Mouse (Mus musculus) neural tube, embryonic 12.5 days (tissue): Measurements from ENCODE around the gene Rfx4. TPM values are rescaled to one million over a fixed set of nuclear protein-coding genes. Genes with fewer than 3 reads are reported as not detected.
A peak's percentile ranks its signal among the peaks of the same experiment; 100 is the strongest.

Source experiments
- ATAC-seq: fragments of 200-750 bp; cut with Nextera tagmentation; 2 replicates; pipeline ENCODE4 v1.8.0; 2017; ENCODE audit warnings: low read depth, mild to moderate bottlenecking, moderate TSS enrichment, moderate library complexity; ENCODE audit not compliant: low FRiP score
- H3K27ac ChIP-seq: fragments of 300-500 bp; sonication (generic); 2 replicates; pipeline ENCODE4 v1.5.1; 2016
- H3K27me3 ChIP-seq: fragments of 300-500 bp; sonication (generic); replicated peaks from 2 replicates; pipeline ENCODE4 v1.6.1; 2016; ENCODE audit warnings: mild to moderate bottlenecking
- H3K36me3 ChIP-seq: fragments of 300-500 bp; sonication (generic); 2 replicates; pipeline ENCODE4 v1.6.1; 2016; ENCODE audit warnings: mild to moderate bottlenecking
- H3K4me1 ChIP-seq: fragments of 300-500 bp; sonication (generic); 2 replicates; pipeline ENCODE4 v1.6.1; 2016
- H3K4me2 ChIP-seq: fragments of 300-500 bp; sonication (generic); replicated peaks from 2 replicates; pipeline ENCODE4 v1.6.1; 2016; ENCODE audit warnings: mild to moderate bottlenecking
- H3K4me3 ChIP-seq: fragments of 300-500 bp; sonication (generic); 2 replicates; pipeline ENCODE4 v1.5.1; 2016
- H3K9ac ChIP-seq: fragments of 300-500 bp; sonication (generic); 2 replicates; pipeline ENCODE4 v1.6.1; 2016; ENCODE audit warnings: mild to moderate bottlenecking
- H3K9me3 ChIP-seq: fragments of 300-500 bp; sonication (generic); 2 replicates; pipeline ENCODE4 v1.6.1; 2016; ENCODE audit warnings: mild to moderate bottlenecking
- WGBS: fragments of 180-500 bp; shearing (Covaris S2); methylation state at CpG from one replicate; pipeline ENCODE4 v1.1.7; 2016; 5-methylcytosine and 5-hydroxymethylcytosine counted together
- polyA plus RNA-seq: library from polyadenylated mRNA; unstranded; fragments of >200 nt; fragmentation: Nextera tagmentation; extraction: Ambion mirVana; gene quantifications from 2 replicates; pipeline ENCODE4 v1.2.1, GENCODE M21; 2016

Gene Rfx4
- polyA plus RNA-seq, 1 experiment from 2014 or later = 46.0 TPM

- Histone ChIP-seq H3K4me3 (peak overlapping the region; percentile 60), H3K27me3 (peaks cover 47% of the 10 kb centered on the region), H3K9ac (peak overlapping the region; percentile 83), H3K9me3 (no peaks in the 10 kb centered on the region), H3K27ac (peak overlapping the region; percentile 50; the same call in 1 of the 2 replicates), H3K4me2 (peak overlapping the region; percentile 71), H3K4me1 (peaks cover 64% of the 10 kb centered on the region), H3K36me3 (no peaks in the 10 kb centered on the region)
- ATAC-seq = no peak
- 2% methylated on average over 16 of the region's 16 CpGs for WGBS
These were observed 3.8 kb downstream of the Rfx4 start for GRCm38 (mm10) chr10:84759511-84760117.

- 5% methylated on average over 46 of the region's 46 CpGs for WGBS
- Histone ChIP-seq H3K27me3 (peaks cover 39% of the 10 kb centered on the region), H3K9me3 (no peaks in the 10 kb centered on the region), H3K4me1 (peaks cover 56% of the 10 kb centered on the region), H3K4me3 (peak overlapping the region; percentile 60), H3K4me2 (peak overlapping the region; percentile 71), H3K36me3 (no peaks in the 10 kb centered on the region), H3K9ac (peak overlapping the region; percentile 83), H3K27ac (peak overlapping the region; percentile 50; the same call in 1 of the 2 replicates)
- peak; percentile 19 for ATAC-seq
These were observed 4.6 kb downstream of the Rfx4 start for GRCm38 (mm10) chr10:84760118-84761111.

- no peaks in the 10 kb centered on the region for H3K9me3 ChIP-seq
- peaks cover 7% of the 10 kb centered on the region for H3K4me1 ChIP-seq
- no peak overlapping the region for H3K4me3 ChIP-seq
- H3K27me3 ChIP-seq = no peaks in the 10 kb centered on the region
- 87% methylated on average over 10 of the region's 10 CpGs for WGBS
- ATAC-seq = no peak
- no peak overlapping the region for H3K9ac ChIP-seq
- peaks cover 14% of the 10 kb centered on the region for H3K36me3 ChIP-seq
- no peak overlapping the region for H3K27ac ChIP-seq
- no peak overlapping the region for H3K4me2 ChIP-seq
These were observed 12.9 kb downstream of the Rfx4 start for GRCm38 (mm10) chr10:84768766-84769165.

DNA sequence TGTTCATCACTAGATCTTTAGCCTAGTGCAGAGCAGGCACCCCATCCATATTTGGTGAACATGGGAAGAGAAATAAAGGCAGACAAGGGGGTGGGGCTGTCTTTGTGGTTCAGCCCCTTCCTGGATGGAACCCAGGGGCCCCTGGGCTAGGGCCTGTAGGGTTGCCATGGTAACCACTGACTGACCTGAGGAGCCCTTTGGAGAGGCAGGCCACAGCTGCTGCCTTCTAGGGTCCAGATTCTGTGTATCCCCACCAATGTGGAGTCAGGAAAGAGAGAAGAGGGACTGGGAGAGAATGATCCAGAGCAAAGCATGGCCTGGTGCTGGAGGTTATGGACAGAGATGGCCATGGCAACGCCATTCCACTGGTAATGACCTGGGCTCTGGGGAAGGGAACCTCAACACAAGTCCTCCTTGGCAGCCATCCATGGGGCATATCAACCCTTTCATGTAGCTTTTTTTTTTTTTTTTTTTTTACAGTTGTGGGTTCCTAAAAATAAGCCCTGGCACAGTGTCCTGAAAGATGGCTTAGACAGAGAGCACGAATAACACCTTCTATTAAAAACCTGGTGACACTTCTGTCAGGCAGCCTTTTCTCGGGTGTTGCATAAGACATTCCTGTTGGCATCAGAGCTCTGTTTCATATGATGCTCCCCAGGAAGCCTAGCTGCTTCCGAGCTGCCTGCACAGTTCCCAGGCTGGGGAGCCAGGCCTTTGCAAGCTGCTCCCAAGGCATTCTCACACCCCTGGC lies 16.7 kb downstream of the Rfx4 start:
- Histone ChIP-seq H3K36me3 (peaks cover 12% of the 10 kb centered on the region), H3K27ac (no peak overlapping the region), H3K4me1 (peaks cover 11% of the 10 kb centered on the region), H3K9ac (no peak overlapping the region), H3K27me3 (no peaks in the 10 kb centered on the region), H3K4me3 (no peak overlapping the region), H3K9me3 (no peaks in the 10 kb centered on the region), H3K4me2 (no peak overlapping the region)
- ATAC-seq = no peak
- WGBS = 79% methylated on average over 4 of the region's 4 CpGs

DNA sequence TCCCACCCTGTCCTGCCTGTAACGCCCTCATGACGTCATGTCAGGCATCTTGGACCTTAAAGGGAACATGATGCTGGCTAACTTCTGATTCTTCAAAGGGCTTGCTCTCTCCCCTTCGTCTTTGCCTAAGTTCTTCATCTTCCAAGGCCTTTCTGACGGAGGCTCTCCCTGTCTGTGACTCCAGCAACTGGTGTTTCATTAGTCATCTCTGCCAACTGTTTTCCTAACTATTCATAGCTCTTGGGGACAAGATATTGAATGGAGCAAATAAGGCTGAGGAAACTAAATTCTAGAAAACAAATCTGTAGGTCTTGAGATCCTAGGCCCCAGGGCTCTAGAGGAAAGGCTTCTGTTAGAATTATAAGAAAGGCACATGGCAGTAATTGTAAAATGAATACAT lies 18.0 kb downstream of the Rfx4 start:
- Histone ChIP-seq H3K36me3 (peaks cover 8% of the 10 kb centered on the region), H3K9ac (no peak overlapping the region), H3K9me3 (no peaks in the 10 kb centered on the region), H3K4me1 (peaks cover 11% of the 10 kb centered on the region), H3K27ac (no peak overlapping the region), H3K4me3 (no peak overlapping the region), H3K4me2 (no peak overlapping the region), H3K27me3 (no peaks in the 10 kb centered on the region)
- 91% methylated on average over 4 of the region's 4 CpGs for WGBS
- ATAC-seq = no peak

GRCm38 (mm10) chr10:84774573-84774972 lies 18.7 kb downstream of the Rfx4 start:
- H3K36me3 ChIP-seq = peaks cover 8% of the 10 kb centered on the region

GRCm38 (mm10) chr10:84777109-84777508 lies 21.2 kb downstream of the Rfx4 start:
- Histone ChIP-seq H3K36me3 (peaks cover 23% of the 10 kb centered on the region), H3K27me3 (no peaks in the 10 kb centered on the region), H3K4me3 (no peak overlapping the region), H3K9me3 (no peaks in the 10 kb centered on the region), H3K4me1 (peaks cover 10% of the 10 kb centered on the region), H3K4me2 (no peak overlapping the region), H3K27ac (no peak overlapping the region), H3K9ac (no peak overlapping the region)
- no peak for ATAC-seq
- 58% methylated on average over 5 of the region's 5 CpGs for WGBS

More at GRCm38 (mm10) chr10:84774573-84774972, 18.7 kb downstream of the Rfx4 start:
- Histone ChIP-seq H3K27ac (no peak overlapping the region), H3K9ac (no peak overlapping the region), H3K27me3 (no peaks in the 10 kb centered on the region), H3K9me3 (no peaks in the 10 kb centered on the region), H3K4me2 (no peak overlapping the region), H3K4me1 (peaks cover 11% of the 10 kb centered on the region), H3K4me3 (no peak overlapping the region)
- ATAC-seq = no peak
- WGBS = 88% methylated on average over 12 of the region's 12 CpGs

DNA sequence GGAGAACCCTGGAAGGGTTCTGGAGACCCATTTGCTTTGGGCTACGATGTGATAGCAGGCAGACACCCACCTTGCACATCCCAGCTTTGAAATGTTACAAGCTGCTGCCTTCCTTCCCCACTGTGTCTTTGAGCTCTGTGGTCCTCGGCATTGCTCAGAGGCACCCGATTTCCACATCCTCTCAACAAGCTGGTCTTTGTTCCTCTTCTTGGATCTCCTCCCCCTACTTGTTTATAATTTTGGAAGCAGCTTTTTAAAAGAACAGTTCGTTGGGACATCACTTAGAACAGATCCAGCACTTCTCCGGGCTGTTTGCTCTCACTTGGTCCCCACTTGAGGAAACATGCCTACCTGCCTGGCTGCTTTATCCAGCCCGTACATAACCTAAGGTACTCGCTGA lies 22.1 kb downstream of the Rfx4 start:
- H3K9me3 ChIP-seq = no peaks in the 10 kb centered on the region
- H3K9ac ChIP-seq = no peak overlapping the region
- H3K4me3 ChIP-seq = no peak overlapping the region
- H3K27ac ChIP-seq = no peak overlapping the region
- 80% methylated on average over 7 of the region's 7 CpGs for WGBS
- no peak overlapping the region for H3K4me2 ChIP-seq
- H3K4me1 ChIP-seq = 0 out of 2 replicates have a peak, but pooled peaks cover 5% of the 10 kb centered on the region
- H3K36me3 ChIP-seq = peaks cover 23% of the 10 kb centered on the region
- no peaks in the 10 kb centered on the region for H3K27me3 ChIP-seq
- no peak for ATAC-seq

DNA sequence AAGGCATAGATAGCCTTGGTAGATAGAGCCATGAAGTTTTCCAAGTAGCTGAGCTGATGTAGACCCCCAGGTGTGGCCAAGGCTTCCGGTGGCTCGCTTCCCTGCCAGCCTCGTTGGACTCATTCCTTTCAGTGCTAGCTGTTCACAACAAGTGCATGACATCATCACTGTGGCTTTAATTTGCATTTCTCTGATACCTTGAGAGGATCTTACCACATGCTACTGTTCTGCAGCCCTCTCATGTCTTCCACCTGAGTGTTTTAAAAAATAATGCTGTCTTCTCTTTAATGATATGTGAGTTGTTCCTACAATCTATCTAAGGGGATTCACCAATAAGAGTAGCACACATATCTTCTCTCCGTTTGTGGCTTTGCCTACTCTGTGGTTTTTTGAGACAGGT lies 25.0 kb downstream of the Rfx4 start:
- Histone ChIP-seq H3K4me3 (no peak overlapping the region), H3K4me2 (no peak overlapping the region), H3K27me3 (no peaks in the 10 kb centered on the region), H3K9ac (no peak overlapping the region), H3K4me1 (0 out of 2 replicates have a peak, but pooled peaks cover 5% of the 10 kb centered on the region), H3K36me3 (peaks cover 19% of the 10 kb centered on the region), H3K27ac (no peak overlapping the region), H3K9me3 (no peaks in the 10 kb centered on the region)
- no peak for ATAC-seq
- 91% methylated on average over 4 of the region's 4 CpGs for WGBS

- H3K9ac ChIP-seq = no peak overlapping the region
- H3K36me3 ChIP-seq = peaks cover 19% of the 10 kb centered on the region
- no peak overlapping the region for H3K4me2 ChIP-seq
- H3K4me1 ChIP-seq = no peaks in the 10 kb centered on the region
- H3K27ac ChIP-seq = no peak overlapping the region
- no peak overlapping the region for H3K4me3 ChIP-seq
- no peak for ATAC-seq
- H3K9me3 ChIP-seq = no peaks in the 10 kb centered on the region
- H3K27me3 ChIP-seq = no peaks in the 10 kb centered on the region
- 83% methylated on average over 4 of the region's 4 CpGs for WGBS
These were observed 29.5 kb downstream of the Rfx4 start for GRCm38 (mm10) chr10:84785339-84785738.

- Histone ChIP-seq H3K9me3 (no peaks in the 10 kb centered on the region), H3K36me3 (peaks cover 4% of the 10 kb centered on the region; the same call in 1 of the 2 replicates), H3K9ac (no peak overlapping the region), H3K27me3 (no peaks in the 10 kb centered on the region), H3K4me1 (0 out of 2 replicates have a peak, but pooled peaks cover 2% of the 10 kb centered on the region), H3K4me2 (no peak overlapping the region), H3K4me3 (no peak overlapping the region), H3K27ac (no peak overlapping the region)
- WGBS = 91% methylated on average over 8 of the region's 8 CpGs
- ATAC-seq = no peak
These were observed 34.5 kb downstream of the Rfx4 start for GRCm38 (mm10) chr10:84790323-84790722.

DNA sequence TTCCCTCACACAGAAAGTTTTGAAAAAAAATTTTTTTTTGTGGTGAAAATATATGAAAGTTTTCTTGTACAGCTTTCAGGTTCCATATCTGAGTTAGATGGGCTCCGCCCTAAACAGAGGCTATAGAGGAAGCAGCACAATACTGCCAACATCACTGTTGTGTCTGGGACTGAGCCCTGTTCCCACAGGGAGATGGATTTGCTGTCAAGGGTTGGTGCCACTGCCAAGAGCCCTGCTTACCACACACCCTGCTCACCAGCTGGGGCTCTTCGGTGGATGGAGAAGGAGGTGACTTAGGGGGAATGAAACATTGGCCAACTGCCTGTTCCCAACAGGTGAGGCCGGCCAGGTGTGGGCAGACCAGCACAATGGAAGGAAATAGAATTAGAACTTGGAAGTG lies 35.3 kb downstream of the Rfx4 start:
- Histone ChIP-seq H3K36me3 (peaks cover 4% of the 10 kb centered on the region; the same call in 1 of the 2 replicates), H3K4me1 (0 out of 2 replicates have a peak, but pooled peaks cover 2% of the 10 kb centered on the region), H3K9me3 (no peaks in the 10 kb centered on the region)

More for the DNA sequence above, 35.3 kb downstream of the Rfx4 start:
- H3K27me3 ChIP-seq = no peaks in the 10 kb centered on the region
- no peak overlapping the region for H3K4me3 ChIP-seq
- no peak overlapping the region for H3K4me2 ChIP-seq
- no peak for ATAC-seq
- H3K9ac ChIP-seq = no peak overlapping the region
- no peak overlapping the region for H3K27ac ChIP-seq
- 93% methylated on average over 3 of the region's 3 CpGs for WGBS
